Mouse (Mus musculus) forebrain, embryonic 12.5 days (tissue): Measurements from ENCODE around the gene Tsfm. TPM values are rescaled to one million over a fixed set of nuclear protein-coding genes. Genes with fewer than 3 reads are reported as not detected.
"Not testable (repeated sequence)": the region's sequence is repeated elsewhere in the genome, so short reads cannot be mapped to it uniquely, and the experiment has no call there.

ENCODE experiments used
- ATAC-seq: fragments of 200-750 bp; cut with Nextera tagmentation; 2 replicates; pipeline ENCODE4 v1.8.0; 2017; ENCODE audit warnings: moderate TSS enrichment; ENCODE audit not compliant: low FRiP score
- H3K27ac ChIP-seq: fragments of 300-500 bp; sonication (generic); 2 replicates; pipeline ENCODE4 v1.5.1; 2016; ENCODE audit warnings: mild to moderate bottlenecking
- H3K27me3 ChIP-seq: fragments of 300-500 bp; sonication (generic); 2 replicates; pipeline ENCODE4 v1.6.1; 2016; ENCODE audit warnings: mild to moderate bottlenecking
- H3K36me3 ChIP-seq: fragments of 300-500 bp; sonication (generic); replicated peaks from 2 replicates; pipeline ENCODE4 v1.6.1; 2016; ENCODE audit warnings: mild to moderate bottlenecking
- H3K4me1 ChIP-seq: fragments of 300-500 bp; sonication (generic); 2 replicates; pipeline ENCODE4 v1.6.1; 2016
- H3K4me2 ChIP-seq: fragments of 300-500 bp; sonication (generic); 2 replicates; pipeline ENCODE4 v1.6.1; 2016; ENCODE audit warnings: mild to moderate bottlenecking, moderate library complexity
- H3K4me3 ChIP-seq: fragments of 300-500 bp; sonication (generic); replicated peaks from 2 replicates; pipeline ENCODE4 v1.5.1; 2016; ENCODE audit warnings: mild to moderate bottlenecking
- H3K9ac ChIP-seq: fragments of 300-500 bp; sonication (generic); 2 replicates; pipeline ENCODE4 v1.6.1; 2016; ENCODE audit warnings: mild to moderate bottlenecking
- H3K9me3 ChIP-seq: fragments of 300-500 bp; sonication (generic); 2 replicates; pipeline ENCODE4 v1.6.1; 2016
- WGBS: fragments of 180-500 bp; shearing (Covaris S2); methylation state at CpG from one replicate; pipeline ENCODE4 v1.1.7; 2016; 5-methylcytosine and 5-hydroxymethylcytosine counted together
- polyA plus RNA-seq: library from polyadenylated mRNA; unstranded; fragments of >200 nt; fragmentation: Nextera tagmentation; extraction: Ambion mirVana; gene quantifications from 2 replicates; pipeline ENCODE4 v1.2.1, GENCODE M21; 2016

The Tsfm gene
- 82.7 and 82.8 TPM in 2 replicates for polyA plus RNA-seq

- H3K4me2 ChIP-seq = peak within 1 kb of the TSS; percentile 87
- ATAC-seq = peak; percentile 92
- H3K27ac ChIP-seq = peak within 1 kb of the TSS; percentile 76
- 6% methylated on average over 56 of the region's 56 CpGs for WGBS
- H3K9ac ChIP-seq = peak within 1 kb of the TSS; percentile 87
- H3K4me3 ChIP-seq = peak within 1 kb of the TSS; percentile 83
- H3K27me3 ChIP-seq = no peaks in the 10 kb centered on the region
- peaks cover 11% of the 10 kb centered on the region for H3K4me1 ChIP-seq
- H3K9me3 ChIP-seq = no peaks in the 10 kb centered on the region
- H3K36me3 ChIP-seq = peaks cover 33% of the 10 kb centered on the region
Observed at GRCm38 (mm10) chr10:127030336-127031296, at the start of gene Tsfm. Gene Tsfm, minus strand, starts transcription at chr10:127030840.

GRCm38 (mm10) chr10:127079665-127080391, 49.2 kb upstream of the Tsfm start:
- peak; percentile 21 for ATAC-seq
- H3K9me3 ChIP-seq = no peaks in the 10 kb centered on the region
- H3K27me3 ChIP-seq = peaks cover 77% of the 10 kb centered on the region
- peak overlapping the region; percentile 77; the same call in 1 of the 2 replicates for H3K27ac ChIP-seq
- under 1% methylated on average over 66 of the region's 70 CpGs for WGBS
- H3K9ac ChIP-seq = peak overlapping the region; percentile 87
- peaks cover 51% of the 10 kb centered on the region for H3K4me1 ChIP-seq
- H3K4me2 ChIP-seq = peak overlapping the region; percentile 100
- H3K36me3 ChIP-seq = no peaks in the 10 kb centered on the region
- peak overlapping the region; percentile 75 for H3K4me3 ChIP-seq

GRCm38 (mm10) chr10:127078677-127079575, 48.3 kb upstream of the Tsfm start:
- H3K9ac ChIP-seq = peak overlapping the region; percentile 87
- WGBS = under 1% methylated on average over 27 of the region's 49 CpGs
- H3K4me1 ChIP-seq = peaks cover 51% of the 10 kb centered on the region
- peak overlapping the region; percentile 75 for H3K4me3 ChIP-seq
- peaks cover 68% of the 10 kb centered on the region for H3K27me3 ChIP-seq
- no peaks in the 10 kb centered on the region for H3K9me3 ChIP-seq
- H3K4me2 ChIP-seq = peak overlapping the region; percentile 100
- H3K36me3 ChIP-seq = no peaks in the 10 kb centered on the region
- peak overlapping the region; percentile 77 for H3K27ac ChIP-seq
- ATAC-seq = peak; percentile 71

GRCm38 (mm10) chr10:127078001-127078676, 47.5 kb upstream of the Tsfm start:
- Histone ChIP-seq H3K9ac (peak overlapping the region; percentile 36), H3K4me2 (peak overlapping the region; percentile 100), H3K27me3 (peaks cover 61% of the 10 kb centered on the region), H3K27ac (peak overlapping the region; percentile 50; the same call in 1 of the 2 replicates), H3K36me3 (no peaks in the 10 kb centered on the region), H3K4me1 (peaks cover 48% of the 10 kb centered on the region), H3K9me3 (no peaks in the 10 kb centered on the region), H3K4me3 (peak overlapping the region; percentile 75)
- ATAC-seq = peak; percentile 37
- WGBS = 3% methylated on average over 12 of the region's 12 CpGs

- no peak for ATAC-seq
- Histone ChIP-seq H3K27me3 (peaks cover 54% of the 10 kb centered on the region), H3K9me3 (no peaks in the 10 kb centered on the region), H3K9ac (peak overlapping the region; percentile 36), H3K4me2 (peak overlapping the region; percentile 100), H3K4me1 (peaks cover 47% of the 10 kb centered on the region), H3K4me3 (peak overlapping the region; percentile 7; the same call in 1 of the 2 replicates), H3K27ac (no peak overlapping the region), H3K36me3 (no peaks in the 10 kb centered on the region)
- WGBS = 3% methylated on average over 10 of the region's 10 CpGs
Observed at GRCm38 (mm10) chr10:127077515-127077914, 46.9 kb upstream of the Tsfm start.

- peaks cover 40% of the 10 kb centered on the region for H3K27me3 ChIP-seq
- H3K36me3 ChIP-seq = no peaks in the 10 kb centered on the region
- no peak overlapping the region for H3K4me2 ChIP-seq
- H3K9me3 ChIP-seq = no peaks in the 10 kb centered on the region
- no peak for ATAC-seq
- no peak overlapping the region for H3K4me3 ChIP-seq
- H3K27ac ChIP-seq = no peak overlapping the region
- peaks cover 37% of the 10 kb centered on the region for H3K4me1 ChIP-seq
- WGBS = 58% methylated on average over 4 of the region's 4 CpGs
- no peak overlapping the region for H3K9ac ChIP-seq
Observed at GRCm38 (mm10) chr10:127076082-127076481, 45.4 kb upstream of the Tsfm start.

GRCm38 (mm10) chr10:127075651-127076050, 45.0 kb upstream of the Tsfm start:
- peaks cover 37% of the 10 kb centered on the region for H3K4me1 ChIP-seq
- no peak overlapping the region for H3K9ac ChIP-seq
- WGBS = 81% methylated on average over 8 of the region's 8 CpGs
- no peaks in the 10 kb centered on the region for H3K9me3 ChIP-seq
- ATAC-seq = no peak
- no peak overlapping the region for H3K4me2 ChIP-seq
- H3K4me3 ChIP-seq = no peak overlapping the region
- no peaks in the 10 kb centered on the region for H3K36me3 ChIP-seq
- no peak overlapping the region for H3K27ac ChIP-seq
- H3K27me3 ChIP-seq = peaks cover 36% of the 10 kb centered on the region

- ATAC-seq = no peak
- Histone ChIP-seq H3K9me3 (no peaks in the 10 kb centered on the region), H3K36me3 (no peaks in the 10 kb centered on the region), H3K4me1 (peaks cover 32% of the 10 kb centered on the region), H3K4me3 (no peak within 1 kb of the TSS), H3K4me2 (no peak within 1 kb of the TSS), H3K27me3 (peaks cover 30% of the 10 kb centered on the region), H3K9ac (no peak within 1 kb of the TSS), H3K27ac (no peak within 1 kb of the TSS)
- 71% methylated on average over 9 of the region's 9 CpGs for WGBS
Observed at GRCm38 (mm10) chr10:127075080-127075479, 44.4 kb upstream of the Tsfm start, which contains the start of gene Agap2. Gene Agap2, plus strand, starts transcription at chr10:127075284.

GRCm38 (mm10) chr10:127073981-127074380, 43.3 kb upstream of the Tsfm start:
- H3K4me2 ChIP-seq = no peak overlapping the region
- 94% methylated on average over 1 of the region's 1 CpGs for WGBS
- no peak for ATAC-seq

GRCm38 (mm10) chr10:127072969-127073368, 42.3 kb upstream of the Tsfm start:
- not testable (repeated sequence) for H3K36me3 ChIP-seq, H3K4me3 ChIP-seq, H3K9me3 ChIP-seq, H3K9ac ChIP-seq, H3K4me2 ChIP-seq, ATAC-seq, H3K27ac ChIP-seq
- H3K4me1 ChIP-seq = peaks cover 33% of the 10 kb centered on the region
- H3K27me3 ChIP-seq = peaks cover 13% of the 10 kb centered on the region
- 88% methylated on average over 2 of the region's 2 CpGs for WGBS

More at GRCm38 (mm10) chr10:127073981-127074380, 43.3 kb upstream of the Tsfm start:
- peaks cover 19% of the 10 kb centered on the region for H3K27me3 ChIP-seq
- H3K9me3 ChIP-seq = no peaks in the 10 kb centered on the region
- H3K4me1 ChIP-seq = peaks cover 28% of the 10 kb centered on the region
- no peak overlapping the region for H3K27ac ChIP-seq
- H3K4me3 ChIP-seq = no peak overlapping the region
- no peak overlapping the region for H3K9ac ChIP-seq
- no peaks in the 10 kb centered on the region for H3K36me3 ChIP-seq

- not testable (repeated sequence) for H3K4me3 ChIP-seq, H3K27me3 ChIP-seq, H3K4me2 ChIP-seq, ATAC-seq, H3K9ac ChIP-seq, H3K27ac ChIP-seq, H3K9me3 ChIP-seq
- 85% methylated on average over 4 of the region's 4 CpGs for WGBS
- H3K4me1 ChIP-seq = peaks cover 29% of the 10 kb centered on the region
- peaks cover 13% of the 10 kb centered on the region for H3K36me3 ChIP-seq
Observed at GRCm38 (mm10) chr10:127072270-127072669, 41.6 kb upstream of the Tsfm start.
